Mouse (Mus musculus) regulatory T cell (primary cell): ENCODE measurements around the gene Mdh1.

Experiments
- in situ Hi-C: fragments of 300-600 bp; cut with MboI, MseI; formaldehyde crosslinking; loops from one replicate; pipeline ENCODE4 v1.15.1; 2025; ENCODE audit warnings: high pct_unique_total_duplicates

Gene Mdh1

DNA sequence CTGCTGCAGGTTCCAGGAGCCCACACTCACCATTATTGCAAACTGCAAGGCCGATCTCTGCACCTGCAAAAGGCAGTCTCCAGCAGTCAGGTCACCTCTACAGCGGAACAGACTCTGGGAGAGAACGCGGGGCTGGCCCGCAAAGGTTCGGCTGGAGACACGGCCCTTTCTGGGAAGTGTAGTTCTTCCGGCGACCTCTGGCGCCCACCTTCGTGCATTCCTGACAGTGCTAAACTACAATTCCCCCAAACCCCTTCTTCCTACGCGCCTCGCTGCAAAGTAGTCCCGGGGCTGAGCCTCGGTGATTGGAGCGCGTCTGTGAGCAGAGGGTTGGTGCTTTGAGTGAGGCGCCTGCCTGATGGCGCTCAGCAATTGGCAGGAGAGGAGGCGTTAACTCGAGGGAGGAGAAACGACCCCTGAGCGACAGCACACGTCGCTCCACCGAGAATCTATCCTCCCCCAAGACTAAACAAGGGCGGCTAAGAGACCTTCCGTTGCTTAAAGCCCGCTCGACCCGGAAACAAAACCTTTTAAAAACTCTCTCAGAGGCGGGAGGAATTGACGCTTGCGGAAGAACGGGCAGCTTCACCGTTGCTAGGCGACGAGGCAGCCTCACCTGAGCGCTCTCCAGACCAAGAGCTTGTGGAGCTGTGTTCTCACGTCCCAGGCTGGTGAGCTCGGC, at the start of gene Mdh1, which contains the start of gene Wdpcp:
Gene Mdh1, minus strand, starts transcription at position 668 of the 682 bp plus-strand sequence.
Gene Wdpcp, plus strand, starts transcription at position 536 of the 682 bp plus-strand sequence.
- in situ Hi-C loops: loop anchor here (10.0 kb wide), 1 partner anchor 1733 kb away; the partner anchor contains the start of gene Usp34

DNA sequence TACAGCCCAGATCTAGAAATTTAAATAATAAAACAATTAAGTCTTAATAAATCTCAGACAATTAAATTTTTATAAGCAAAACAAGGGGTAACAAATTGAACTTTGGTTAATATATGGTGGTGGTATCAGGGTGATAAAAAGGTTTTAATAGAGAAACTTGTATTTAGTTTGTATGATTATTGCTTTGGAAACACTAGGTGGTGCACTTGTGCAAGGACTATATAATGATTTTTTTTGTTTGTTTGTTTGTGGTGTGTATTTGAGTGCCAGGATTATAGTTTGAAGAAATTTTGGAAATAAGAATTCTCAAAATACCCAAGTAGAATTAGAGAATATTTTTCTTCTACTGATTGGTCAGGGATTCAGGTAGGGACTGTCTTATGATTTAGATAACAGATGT, 43.7 kb upstream of the Mdh1 start:
- in situ Hi-C loops: no loop called here

DNA sequence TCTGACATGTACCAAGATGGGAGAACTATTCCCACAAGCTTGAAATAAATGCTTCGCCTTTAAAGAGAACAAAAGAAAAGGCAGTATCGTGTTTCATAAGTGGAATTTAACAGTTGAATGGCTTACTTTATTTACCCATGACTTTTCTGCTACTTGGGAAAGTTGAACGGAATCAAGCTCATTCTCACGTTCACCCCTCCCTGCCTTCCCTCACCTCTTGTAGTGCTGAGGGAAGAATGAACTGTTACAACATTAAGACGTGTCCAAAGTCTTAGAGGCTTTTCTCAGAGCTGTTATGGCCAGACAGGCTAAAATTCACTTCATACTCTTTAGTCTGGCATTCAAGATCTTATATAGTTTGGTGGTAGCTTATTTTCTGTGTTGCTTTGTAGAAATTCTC, 30.3 kb upstream of the Mdh1 start:
- in situ Hi-C loops: no loop called here

GRCm38 (mm10) chr11:21583286-21583685, 11.1 kb upstream of the Mdh1 start:
- in situ Hi-C loops: no loop called here

DNA sequence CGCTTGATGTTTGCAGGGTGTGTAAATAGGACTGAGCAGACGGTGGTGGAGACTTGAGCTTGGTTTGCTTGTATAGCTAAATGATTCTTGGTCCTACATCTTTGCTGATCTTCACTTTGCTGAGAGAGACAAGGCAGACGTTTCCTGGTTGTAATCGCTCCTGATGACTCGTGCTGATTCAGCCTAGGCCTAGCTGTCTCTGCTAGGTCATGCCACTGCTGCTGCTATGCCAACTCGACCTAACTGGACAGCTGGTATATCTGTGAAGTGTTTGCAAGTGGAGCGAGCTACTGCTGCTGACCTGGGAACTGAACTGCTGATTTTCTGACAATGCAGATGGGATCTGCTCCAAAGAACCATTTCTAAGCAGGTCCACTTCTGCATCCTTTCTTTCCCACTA, 9.3 kb upstream of the Mdh1 start:
- in situ Hi-C loops: no loop called here

GRCm38 (mm10) chr11:21570973-21571372, 1.2 kb downstream of the Mdh1 start:
- in situ Hi-C loops: loop anchor here (10.0 kb wide), 1 partner anchor 1734 kb away; the partner anchor contains the start of gene Usp34

GRCm38 (mm10) chr11:21570109-21570474, 2.1 kb downstream of the Mdh1 start:
- in situ Hi-C loops: loop anchor here (10.0 kb wide), 1 partner anchor 1735 kb away; the partner anchor contains the start of gene Usp34

- in situ Hi-C loops: loop anchor here (10.0 kb wide), 1 partner anchor 1735 kb away; the partner anchor contains the start of gene Usp34
Measured at GRCm38 (mm10) chr11:21569456-21570108, 2.6 kb downstream of the Mdh1 start.

DNA sequence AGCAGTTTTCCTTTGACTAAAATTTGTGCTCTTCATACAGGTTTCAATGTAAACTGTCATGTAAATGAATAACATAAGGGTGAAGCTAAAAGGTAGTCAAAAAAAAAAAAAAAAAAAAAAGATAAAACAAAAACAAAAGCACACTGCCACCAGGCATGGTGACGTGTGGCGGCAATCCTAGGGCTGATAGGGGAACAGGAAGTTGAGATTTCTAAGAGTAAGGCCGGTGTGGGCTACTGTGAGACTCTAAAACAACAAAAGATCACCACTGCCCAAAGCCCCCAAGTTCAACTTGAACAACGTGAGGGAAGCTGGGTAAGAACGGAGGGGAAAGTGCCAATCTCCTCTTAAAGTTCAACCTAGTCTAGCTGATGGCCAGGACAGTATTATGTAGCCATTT, 3.2 kb downstream of the Mdh1 start:
- in situ Hi-C loops: no loop called here

GRCm38 (mm10) chr11:21567733-21568132, 4.4 kb downstream of the Mdh1 start:
- in situ Hi-C loops: no loop called here

- in situ Hi-C loops: no loop called here
Measured at GRCm38 (mm10) chr11:21566934-21567333, 5.2 kb downstream of the Mdh1 start.

- in situ Hi-C loops: no loop called here
Measured at GRCm38 (mm10) chr11:21564681-21565405, 7.3 kb downstream of the Mdh1 start.

DNA sequence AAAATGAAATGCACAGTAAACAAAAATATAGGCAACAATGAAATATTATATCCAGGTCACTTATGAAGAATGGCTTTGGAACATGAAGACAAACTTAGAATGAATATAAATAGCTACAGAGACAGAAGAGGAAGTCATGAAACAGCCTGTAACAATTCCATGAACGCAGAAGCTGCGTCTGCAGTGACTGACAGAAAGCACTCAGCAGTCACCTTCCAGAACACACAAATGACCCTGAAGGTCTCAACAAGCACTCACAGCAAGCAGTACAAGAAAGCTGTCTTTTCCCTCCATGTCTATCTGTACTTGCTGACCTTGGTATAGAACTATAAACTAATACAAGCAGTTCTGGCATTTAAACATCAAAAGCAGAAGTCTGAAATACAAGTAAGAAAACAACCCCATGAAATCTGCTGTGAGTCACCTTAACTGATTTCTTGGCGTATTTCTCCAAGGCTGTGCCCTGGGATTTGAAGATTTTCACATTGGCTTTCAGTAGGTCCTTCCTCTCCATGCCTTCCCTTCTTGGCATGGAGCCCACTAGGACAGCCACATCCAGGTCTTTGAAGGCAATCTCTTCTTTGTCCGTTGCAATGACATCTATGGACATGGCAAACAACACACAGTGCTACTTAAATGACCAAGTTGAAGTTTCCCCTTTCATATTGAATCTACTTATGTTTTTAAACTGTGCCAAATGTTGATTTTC, 8.4 kb downstream of the Mdh1 start:
- in situ Hi-C loops: no loop called here

DNA sequence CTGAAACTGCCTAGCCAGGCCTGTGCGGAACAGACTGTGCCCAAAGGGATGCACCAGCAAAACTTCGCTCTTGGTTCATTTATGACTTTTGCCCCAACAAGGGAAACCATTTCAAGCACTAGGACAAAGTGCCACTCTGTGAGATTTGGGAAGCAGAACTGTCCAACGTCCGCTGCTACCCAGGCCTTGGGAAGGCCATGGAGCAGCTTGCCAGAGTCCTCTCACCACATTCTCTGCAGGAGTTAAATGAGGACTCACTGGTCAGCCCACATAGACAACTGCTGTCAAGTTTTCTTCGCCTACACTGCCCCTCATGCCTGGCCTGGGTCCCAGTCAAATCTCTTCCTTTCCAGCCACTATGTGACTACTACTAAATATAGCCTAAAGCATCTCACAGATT, 10.8 kb downstream of the Mdh1 start:
- in situ Hi-C loops: no loop called here

GRCm38 (mm10) chr11:21559727-21560126, 12.4 kb downstream of the Mdh1 start:
- in situ Hi-C loops: no loop called here

DNA sequence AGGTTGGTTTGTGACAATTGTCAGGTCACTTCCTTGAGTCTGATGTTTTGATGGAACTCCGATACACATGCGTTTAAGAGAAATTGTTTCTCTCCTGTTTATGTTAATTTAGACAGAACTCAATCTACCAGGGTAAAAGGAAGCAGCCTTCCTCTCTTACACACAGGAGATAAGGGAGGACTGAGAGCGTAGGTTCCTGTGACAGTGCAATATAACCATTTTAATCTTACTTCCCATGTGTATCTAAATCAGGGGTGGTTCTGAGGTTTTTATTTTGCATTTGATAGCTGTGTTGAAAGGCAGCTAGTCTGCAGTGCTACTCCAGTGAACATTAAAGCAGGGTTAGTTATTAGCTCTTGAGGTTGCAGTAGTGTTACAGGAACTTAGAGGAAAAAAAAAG, 20.1 kb downstream of the Mdh1 start:
- in situ Hi-C loops: no loop called here

GRCm38 (mm10) chr11:21550222-21551173, 21.7 kb downstream of the Mdh1 start:
- in situ Hi-C loops: no loop called here

GRCm38 (mm10) chr11:21549754-21550153, 22.4 kb downstream of the Mdh1 start:
- in situ Hi-C loops: no loop called here

DNA sequence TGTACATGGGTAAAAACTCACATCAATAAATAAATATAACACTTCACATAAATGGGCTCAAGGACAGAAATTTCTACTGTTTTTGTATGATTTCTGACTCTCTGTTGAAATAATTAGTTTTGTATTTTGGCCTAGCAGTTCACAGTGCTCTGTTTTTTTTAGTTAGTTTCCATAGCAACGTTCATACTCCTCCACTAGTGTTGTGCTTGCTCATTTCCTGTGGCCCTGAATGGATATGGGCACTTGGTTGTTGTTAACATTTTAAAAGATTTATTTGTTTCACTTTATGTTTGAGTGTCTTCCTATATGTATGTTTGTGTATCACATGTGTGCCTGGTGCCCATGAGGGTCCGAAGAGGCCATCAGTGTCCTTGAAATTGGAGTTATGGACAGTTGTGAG, 23.1 kb downstream of the Mdh1 start:
- in situ Hi-C loops: no loop called here

DNA sequence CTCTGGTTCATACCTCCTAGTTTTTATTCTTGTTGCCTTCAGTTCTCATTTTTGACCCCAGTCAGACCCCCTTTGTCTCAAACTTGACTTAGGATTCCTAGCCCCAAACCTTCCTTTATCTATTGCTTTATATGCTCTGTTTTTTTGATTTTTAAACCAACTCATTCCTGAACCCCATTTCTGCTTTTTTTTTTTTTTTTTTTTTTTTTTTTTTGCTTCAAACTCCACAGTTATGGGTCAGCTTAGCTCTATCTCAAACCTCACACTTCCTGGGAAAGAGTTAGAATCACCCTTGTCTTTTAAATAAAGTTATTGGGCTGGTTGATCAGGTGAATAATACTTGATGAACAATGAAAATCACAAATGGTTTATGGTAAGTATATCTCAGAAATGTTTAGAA, 24.6 kb downstream of the Mdh1 start:
- in situ Hi-C loops: no loop called here

GRCm38 (mm10) chr11:21546671-21547070, 25.5 kb downstream of the Mdh1 start:
- in situ Hi-C loops: no loop called here
